ENCODE assay signal across 8 mouse cellular contexts in genomic region chr16:35982902-35983516, GRCm38 (mm10). TPM values are rescaled to one million over a fixed set of nuclear protein-coding genes. Genes with fewer than 3 reads are reported as not detected.
DNase-seq lines count a peak whose midpoint lies in the region; ATAC-seq lines count a peak whose summit lies in the region.

No protein-coding gene starts in this region.

- no peaks in the 10 kb centered on the region for H3K36me3 ChIP-seq in heart, embryonic 13.5 days
- no peaks in the 10 kb centered on the region for H3K36me3 ChIP-seq in liver, embryonic 12.5 days
- H3K36me3 ChIP-seq in stomach, embryonic 15.5 days, result no peaks in the 10 kb centered on the region

- peak overlapping the region; percentile 94 for H3K9ac ChIP-seq in heart, embryonic 13.5 days
- peak overlapping the region; percentile 98 for H3K9ac ChIP-seq in liver, embryonic 12.5 days
- peak overlapping the region; percentile 86 for H3K9ac ChIP-seq in stomach, embryonic 15.5 days

- no peaks in the 10 kb centered on the region for H3K27me3 ChIP-seq in heart, embryonic 13.5 days (replicated peaks)
- H3K27me3 ChIP-seq in liver, embryonic 12.5 days (replicated peaks), result no peaks in the 10 kb centered on the region
- H3K27me3 ChIP-seq in stomach, embryonic 15.5 days (replicated peaks), result no peaks in the 10 kb centered on the region

- H3K4me2 ChIP-seq in heart, embryonic 13.5 days, result peak overlapping the region; percentile 84
- H3K4me2 ChIP-seq in liver, embryonic 12.5 days, result peak overlapping the region; percentile 82
- peak overlapping the region; percentile 78 for H3K4me2 ChIP-seq in stomach, embryonic 15.5 days

- peak overlapping the region; percentile 83 for H3K4me3 ChIP-seq in heart, embryonic 13.5 days
- H3K4me3 ChIP-seq in liver, embryonic 12.5 days, result peak overlapping the region; percentile 89
- H3K4me3 ChIP-seq in stomach, embryonic 15.5 days (replicated peaks), result peak overlapping the region; percentile 84

- WGBS in heart, embryonic 13.5 days, result under 1% methylated on average over 54 of the region's 54 CpGs
- under 1% methylated on average over 54 of the region's 54 CpGs for WGBS in liver, embryonic 12.5 days (ENCODE audit: insufficient replicate concordance)
- under 1% methylated on average over 44 of the region's 54 CpGs for WGBS in stomach, embryonic 15.5 days

- peak; percentile 76 for ATAC-seq in erythroid progenitor cell, adult 5-6 weeks (replicated peaks; ENCODE audit: low FRiP score, poor library complexity, severe bottlenecking)
- peak; percentile 82 for ATAC-seq in heart, embryonic 13.5 days (ENCODE audit: extremely low read depth, insufficient number of reproducible peaks, low FRiP score, low TSS enrichment)
- peak; percentile 85 for ATAC-seq in liver, embryonic 12.5 days
- ATAC-seq in stomach, embryonic 15.5 days (ENCODE audit: insufficient read depth, low FRiP score, low read depth), result peak; percentile 94

- H3K9me3 ChIP-seq in heart, embryonic 13.5 days, result 0 out of 2 replicates have a peak, but pooled peaks cover 3% of the 10 kb centered on the region
- no peaks in the 10 kb centered on the region for H3K9me3 ChIP-seq in liver, embryonic 12.5 days (replicated peaks)
- no peaks in the 10 kb centered on the region for H3K9me3 ChIP-seq in stomach, embryonic 15.5 days

- H3K27ac ChIP-seq in heart, embryonic 13.5 days (replicated peaks), result peak overlapping the region; percentile 100
- peak overlapping the region; percentile 100 for H3K27ac ChIP-seq in liver, embryonic 12.5 days
- peak overlapping the region; percentile 99 for H3K27ac ChIP-seq in stomach, embryonic 15.5 days

- H3K4me1 ChIP-seq in heart, embryonic 13.5 days, result peaks cover 33% of the 10 kb centered on the region
- H3K4me1 ChIP-seq in liver, embryonic 12.5 days, result peaks cover 52% of the 10 kb centered on the region
- no peaks in the 10 kb centered on the region for H3K4me1 ChIP-seq in stomach, embryonic 15.5 days

- DNase-seq in CD4-positive helper T cell, adult 2 months (ENCODE audit: low read depth, low spot score), result peak; percentile 96
- DNase-seq in brain, embryonic 18.5 days (ENCODE audit: low read depth, low spot score), result peak; percentile 84
- peak; percentile 94 for DNase-seq in kidney, postnatal 10 days
- DNase-seq in natural killer cell, adult 2 months (ENCODE audit: low spot score in 2 of 2), result peak; percentile 84 to 89

RNA-seq across cellular contexts. Expression of gene Kpna1, which starts 4.5 kb away (rescaled TPM):
- total RNA-seq in erythroid progenitor cell, adult 5-6 weeks (2015; ENCODE audit: low replicate concordance), result 80.1 and 99.1 TPM in 2 replicates
- 62.0 and 112 TPM in 2 replicates for total RNA-seq in erythroid progenitor cell, adult 5-6 weeks (2017; ENCODE audit: low replicate concordance)
- 39.8 and 41.4 TPM in 2 replicates for polyA plus RNA-seq in heart, embryonic 13.5 days (2015; fragmentation: Nextera tagmentation; extraction: Ambion mirVana)
- polyA plus RNA-seq in liver, embryonic 12.5 days (2016; fragmentation: Nextera tagmentation; extraction: Ambion mirVana), result 52.6 and 53.9 TPM in 2 replicates
- polyA plus RNA-seq in stomach, embryonic 15.5 days (2015; fragmentation: Nextera tagmentation; extraction: Ambion mirVana), result 33.3 and 35.9 TPM in 2 replicates

RNA-seq across cellular contexts. Expression of gene Dtx3l, which starts 44.1 kb away (rescaled TPM):
- 15.9 and 20.5 TPM in 2 replicates for total RNA-seq in erythroid progenitor cell, adult 5-6 weeks (2015; ENCODE audit: low replicate concordance)
- total RNA-seq in erythroid progenitor cell, adult 5-6 weeks (2017; ENCODE audit: low replicate concordance), result 19.8 and 21.4 TPM in 2 replicates
- 4.5 and 4.6 TPM in 2 replicates for polyA plus RNA-seq in heart, embryonic 13.5 days (2015; fragmentation: Nextera tagmentation; extraction: Ambion mirVana)
- 3.4 and 3.5 TPM in 2 replicates for polyA plus RNA-seq in liver, embryonic 12.5 days (2016; fragmentation: Nextera tagmentation; extraction: Ambion mirVana)
- polyA plus RNA-seq in stomach, embryonic 15.5 days (2015; fragmentation: Nextera tagmentation; extraction: Ambion mirVana), result 6.8 and 7.6 TPM in 2 replicates

RNA-seq across cellular contexts. Expression of gene Parp9, which starts 44.7 kb away (rescaled TPM):
- 30.6 and 35.0 TPM in 2 replicates for total RNA-seq in erythroid progenitor cell, adult 5-6 weeks (2015; ENCODE audit: low replicate concordance)
- total RNA-seq in erythroid progenitor cell, adult 5-6 weeks (2017; ENCODE audit: low replicate concordance), result 41.1 and 48.7 TPM in 2 replicates
- polyA plus RNA-seq in heart, embryonic 13.5 days (2015; fragmentation: Nextera tagmentation; extraction: Ambion mirVana), result 6.7 and 6.9 TPM in 2 replicates
- 5.7 and 5.8 TPM in 2 replicates for polyA plus RNA-seq in liver, embryonic 12.5 days (2016; fragmentation: Nextera tagmentation; extraction: Ambion mirVana)
- polyA plus RNA-seq in stomach, embryonic 15.5 days (2015; fragmentation: Nextera tagmentation; extraction: Ambion mirVana), result 9.7 and 10.0 TPM in 2 replicates

RNA-seq across cellular contexts. Expression of gene Wdr5b, which starts 58.0 kb away (rescaled TPM):
- 6.5 and 10.9 TPM in 2 replicates for total RNA-seq in erythroid progenitor cell, adult 5-6 weeks (2015; ENCODE audit: low replicate concordance)
- 4.5 and 5.1 TPM in 2 replicates for total RNA-seq in erythroid progenitor cell, adult 5-6 weeks (2017; ENCODE audit: low replicate concordance)
- 6.2 and 6.7 TPM in 2 replicates for polyA plus RNA-seq in heart, embryonic 13.5 days (2015; fragmentation: Nextera tagmentation; extraction: Ambion mirVana)
- polyA plus RNA-seq in liver, embryonic 12.5 days (2016; fragmentation: Nextera tagmentation; extraction: Ambion mirVana), result 3.6 and 4.0 TPM in 2 replicates
- 8.5 and 9.1 TPM in 2 replicates for polyA plus RNA-seq in stomach, embryonic 15.5 days (2015; fragmentation: Nextera tagmentation; extraction: Ambion mirVana)

Comparison
In these comparisons a context has a peak if more than half of its experiments do, and no peak if none do; other contexts are left out.
1. Peak in every context shown above with its lines: DNase-seq, ATAC-seq, H3K4me3 ChIP-seq and H3K27ac ChIP-seq.